Mouse (Mus musculus) c-Kit-positive CD71-negative TER-119-negative erythroid progenitor cells, embryonic 14.5 days (primary cell): ENCODE results near the gene Fgfr3.

Experiments used
- DNase-seq: peaks from one replicate; pipeline ENCODE4 v3.0.0-alpha.2; 2013; ENCODE audit warnings: low read depth

The Fgfr3 gene

DNA sequence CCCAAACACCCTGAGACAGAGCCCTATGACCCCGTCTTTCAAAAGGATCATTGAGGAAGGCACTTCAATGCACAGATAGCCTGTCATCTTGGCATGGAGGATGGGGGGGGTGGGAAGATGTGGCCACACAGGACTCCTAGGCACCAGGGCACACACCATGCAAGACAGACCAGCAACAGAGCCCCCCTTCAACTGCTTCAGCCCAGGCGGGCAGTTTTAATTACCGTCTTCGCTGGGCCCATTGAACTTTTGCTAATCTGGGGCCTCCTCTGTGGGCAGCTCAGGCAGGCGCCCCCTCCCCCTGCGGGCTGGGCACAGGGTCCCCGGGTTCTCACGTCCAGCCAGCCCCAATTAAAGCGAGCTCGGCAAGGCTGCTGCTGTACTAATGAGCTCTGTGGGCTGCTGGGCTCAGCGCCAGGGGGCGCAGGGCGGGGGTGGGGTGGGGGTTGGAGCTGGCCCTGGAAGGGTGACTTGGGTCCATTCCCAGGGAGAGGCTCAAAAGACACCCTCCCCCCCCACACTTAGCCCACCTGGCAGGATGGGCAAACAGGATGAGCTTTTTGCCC, 23.4 kb upstream of the Fgfr3 start:
- DNase-seq = no peak

DNA sequence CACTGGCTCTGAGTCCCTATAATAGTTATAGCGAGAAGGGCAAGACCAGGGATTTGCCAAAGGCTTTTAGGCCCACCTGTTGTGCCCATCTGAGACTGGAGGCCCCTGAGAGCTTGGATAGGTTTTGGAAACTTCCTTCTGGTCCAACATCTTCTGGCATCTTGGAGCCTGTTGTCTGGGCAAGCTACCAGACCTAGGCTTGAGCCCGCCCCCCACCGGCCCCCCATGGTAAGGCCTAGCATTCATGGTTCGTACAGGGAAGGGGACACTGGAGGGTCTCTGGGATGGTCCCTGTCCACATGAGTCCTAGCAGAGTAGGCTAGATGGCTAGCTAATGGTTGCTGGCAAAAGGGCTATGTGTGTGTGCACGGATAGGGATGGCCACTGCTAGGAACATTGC, 22.8 kb upstream of the Fgfr3 start:
- no peak for DNase-seq

DNA sequence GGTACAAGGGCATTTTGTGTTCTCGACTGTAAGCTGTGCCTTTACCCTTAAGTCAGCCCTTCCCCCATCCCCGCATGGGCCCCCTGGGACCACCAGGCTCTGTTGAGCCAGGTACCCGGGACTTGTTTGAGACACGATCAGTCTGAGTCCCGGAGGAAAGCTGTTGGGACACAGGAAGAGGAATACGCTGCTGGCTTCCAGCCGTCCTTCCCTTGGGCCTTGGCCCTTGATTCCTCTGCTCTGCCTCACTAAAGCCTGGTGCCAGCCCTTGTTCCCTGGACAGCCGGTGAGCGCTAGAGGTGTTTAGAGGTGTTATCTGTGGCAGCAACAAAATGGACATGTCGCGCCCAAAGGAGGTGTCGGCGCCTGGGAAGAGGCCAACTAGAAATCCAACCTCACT, 21.5 kb upstream of the Fgfr3 start:
- no peak for DNase-seq

DNA sequence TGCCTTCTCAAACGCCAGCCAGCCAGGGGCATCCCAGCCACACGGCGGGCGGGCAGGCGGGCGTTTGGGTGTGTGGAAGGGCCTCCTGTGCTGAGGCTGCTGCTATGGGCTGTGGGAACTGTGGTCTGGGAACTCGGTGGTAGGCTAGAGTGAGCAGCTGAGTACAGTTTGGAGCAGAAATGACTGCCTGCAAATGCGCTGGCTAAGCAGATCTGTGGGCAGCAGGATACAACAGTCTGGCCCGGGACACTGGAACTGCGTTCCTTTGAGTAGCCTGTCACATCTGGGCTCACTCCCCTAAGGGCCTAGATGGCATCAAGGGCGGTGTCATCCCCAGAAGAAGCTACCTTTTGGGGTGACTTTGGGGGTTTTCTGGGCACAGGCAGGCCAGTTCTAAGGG, 19.6 kb upstream of the Fgfr3 start:
- no peak for DNase-seq

DNA sequence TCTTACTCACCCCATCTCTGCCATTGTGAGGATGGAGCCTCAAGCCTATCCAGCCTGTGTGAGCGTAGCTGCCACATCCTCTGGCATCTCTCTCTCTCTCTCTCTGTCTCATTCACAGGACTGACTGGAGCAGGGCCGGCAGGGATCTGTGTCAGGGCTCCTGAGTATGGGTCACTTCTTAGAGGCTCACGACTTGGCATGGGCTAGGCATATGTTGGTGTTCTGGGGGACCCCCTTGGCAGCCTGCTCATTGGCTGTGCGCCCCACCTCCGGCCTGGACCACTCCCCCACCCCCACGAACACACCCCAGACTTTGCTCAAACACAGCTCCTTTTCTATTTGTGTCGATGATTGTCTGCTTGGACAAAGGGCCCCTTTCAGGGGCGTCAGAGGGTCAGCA, 17.5 kb upstream of the Fgfr3 start:
- no peak for DNase-seq

DNA sequence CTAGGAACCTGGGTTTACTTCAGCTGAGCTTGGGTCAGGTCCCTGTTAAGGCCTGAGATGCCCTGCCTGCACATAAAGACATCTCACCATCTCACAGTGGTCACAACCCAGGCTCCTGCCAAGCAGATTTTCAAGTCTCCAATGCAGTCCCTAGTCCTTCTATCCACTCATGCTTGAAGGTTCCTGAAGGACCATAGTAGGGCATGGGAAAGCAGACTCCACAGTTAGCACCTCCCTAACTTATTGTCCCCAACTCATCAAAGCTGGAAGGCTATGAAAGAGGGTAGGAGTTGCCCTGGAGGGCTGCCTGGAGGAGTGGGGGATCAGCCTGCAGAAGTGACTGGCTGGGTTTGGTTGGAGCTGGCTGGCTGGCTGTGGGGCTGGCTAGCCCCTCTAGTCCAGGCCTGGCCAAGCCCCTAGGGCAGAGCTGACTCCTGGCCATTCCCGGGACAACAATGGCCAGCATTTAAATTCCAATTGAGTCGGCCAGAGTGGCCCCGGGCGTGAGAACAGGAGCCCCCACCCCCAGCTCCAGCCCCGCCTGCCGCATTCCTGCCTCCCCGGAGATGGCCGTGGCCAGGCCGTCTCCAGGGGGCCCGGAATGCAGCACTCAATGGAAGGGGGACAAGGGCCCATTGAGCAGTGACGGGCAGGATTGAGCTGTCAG, 16.4 kb upstream of the Fgfr3 start:
- DNase-seq = no peak

DNA sequence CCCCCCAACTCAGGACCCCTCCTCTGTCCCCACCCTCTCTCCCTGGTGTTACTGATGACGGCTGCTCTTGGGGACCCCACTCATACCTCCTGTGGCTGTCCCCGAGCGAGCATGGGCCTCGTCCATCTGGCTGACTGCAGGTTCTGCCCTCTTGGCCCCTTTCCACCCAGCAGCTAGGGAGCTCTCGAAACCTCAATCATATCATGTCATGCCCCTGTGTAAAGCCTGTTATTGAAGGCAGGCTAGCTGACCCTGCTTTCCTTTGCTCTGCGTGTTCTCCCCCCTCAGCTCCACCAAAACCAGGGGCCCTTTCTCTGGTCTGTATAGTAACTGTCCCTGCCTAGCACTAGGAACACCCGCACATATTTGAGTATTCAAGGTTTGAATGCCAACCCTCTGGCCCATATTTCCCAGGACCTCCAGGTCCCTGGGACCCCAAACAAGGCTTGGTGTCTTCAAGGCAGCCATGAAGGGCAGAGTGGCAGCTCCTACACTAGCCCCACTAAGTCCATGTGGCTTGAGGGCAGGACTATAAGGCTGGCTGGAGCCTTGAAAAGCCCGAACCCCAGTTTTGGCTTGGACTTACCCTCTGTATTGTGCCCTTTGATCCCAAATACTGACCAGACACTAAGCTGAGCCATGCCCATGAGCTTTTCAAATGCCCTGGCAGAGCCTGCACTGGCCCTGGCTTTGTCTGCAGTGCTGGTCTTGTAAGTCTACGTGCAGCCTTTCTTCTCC, 15.7 kb upstream of the Fgfr3 start:
- no peak for DNase-seq

DNA sequence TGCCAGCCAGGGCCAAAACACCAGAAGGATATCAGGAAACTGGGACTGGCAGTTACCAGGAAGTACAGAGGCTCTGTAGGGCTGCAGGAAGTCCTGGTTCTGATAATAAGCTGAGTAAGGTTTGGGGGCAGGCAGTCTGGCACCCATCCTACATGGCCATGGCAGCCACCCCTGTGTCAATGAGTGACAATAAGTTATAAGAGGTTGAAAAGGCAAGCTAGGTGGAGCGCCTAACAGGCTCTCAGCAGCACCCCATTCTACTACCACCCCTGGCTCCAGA, 15.2 kb upstream of the Fgfr3 start:
- DNase-seq = no peak

DNA sequence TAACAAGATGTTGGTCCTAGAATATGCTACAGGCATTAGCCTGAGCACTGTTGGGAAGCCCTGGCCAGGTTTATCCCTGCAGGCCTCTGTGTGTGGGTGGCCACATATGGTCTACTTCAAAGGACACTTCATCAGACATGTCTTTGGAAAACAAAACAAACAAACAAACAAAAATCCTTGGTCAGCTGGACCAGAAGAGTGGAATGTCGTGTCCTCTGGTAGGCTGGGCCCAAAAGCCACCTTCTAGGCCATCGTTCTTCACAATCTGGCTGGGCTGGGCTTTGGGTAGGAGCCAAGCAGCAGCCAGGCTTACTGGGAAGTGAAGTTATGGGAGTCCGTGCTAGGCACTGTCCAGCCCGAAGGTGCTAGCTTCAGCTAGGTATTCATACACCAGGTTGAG, 14.3 kb upstream of the Fgfr3 start:
- DNase-seq = no peak

DNA sequence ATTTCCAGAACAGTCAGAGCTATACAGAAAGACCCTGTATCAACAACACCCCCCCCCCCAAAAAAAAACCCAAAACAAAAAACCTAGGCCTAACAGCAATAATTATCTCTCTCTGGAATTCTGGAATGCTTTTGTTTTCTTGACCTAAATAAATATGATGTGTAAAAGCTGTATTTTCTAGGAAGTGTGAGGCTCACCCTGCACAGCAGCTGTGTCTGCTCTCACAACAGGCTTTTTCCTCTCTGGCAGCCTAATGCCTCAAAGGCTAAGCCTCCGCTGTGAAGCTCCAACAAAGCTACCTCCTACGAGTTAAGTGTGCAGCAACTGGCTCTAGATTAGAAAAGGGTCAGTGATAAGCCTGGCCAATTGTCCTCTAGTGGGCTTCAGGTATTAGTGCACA, 12.4 kb upstream of the Fgfr3 start:
- DNase-seq = no peak

DNA sequence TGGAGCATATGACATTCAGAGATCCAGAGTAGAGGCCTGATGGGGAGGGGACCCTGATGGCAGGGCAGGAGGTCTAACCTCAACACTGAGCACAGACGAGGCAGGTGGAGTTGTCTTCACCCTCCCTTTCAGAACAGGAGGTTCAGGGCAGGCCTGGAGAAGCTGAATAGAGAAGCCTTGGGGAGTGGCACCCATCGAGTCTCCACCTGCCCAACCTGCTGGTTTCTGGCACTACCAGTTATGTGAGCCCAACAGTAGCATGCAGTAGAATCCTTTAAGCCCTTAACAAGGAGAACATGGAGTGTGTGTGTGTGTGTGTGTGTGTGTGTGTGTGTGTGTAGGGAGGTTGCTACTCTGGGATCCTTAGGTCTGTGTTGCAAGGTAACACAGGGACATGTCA, 8.9 kb upstream of the Fgfr3 start:
- no peak for DNase-seq

DNA sequence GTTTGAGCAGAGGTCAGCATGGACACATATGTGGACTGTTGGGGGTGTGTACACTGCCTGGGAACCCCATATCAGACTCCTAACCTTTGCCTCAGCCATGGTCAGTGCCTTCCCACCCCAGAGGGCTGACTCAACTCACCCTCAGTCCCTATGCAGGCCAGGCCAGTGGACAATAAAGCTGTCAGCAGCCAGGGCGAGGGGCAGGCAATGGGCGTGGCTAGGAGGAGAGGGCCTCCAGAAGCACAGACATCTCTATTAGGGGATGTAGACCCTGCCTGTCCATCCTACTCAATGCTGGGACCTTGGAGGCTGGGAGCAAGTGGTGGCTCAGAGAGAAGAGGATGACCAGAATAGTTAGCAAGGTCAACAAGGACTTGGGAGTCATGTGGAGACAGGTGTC, 6.3 kb upstream of the Fgfr3 start:
- no peak for DNase-seq

DNA sequence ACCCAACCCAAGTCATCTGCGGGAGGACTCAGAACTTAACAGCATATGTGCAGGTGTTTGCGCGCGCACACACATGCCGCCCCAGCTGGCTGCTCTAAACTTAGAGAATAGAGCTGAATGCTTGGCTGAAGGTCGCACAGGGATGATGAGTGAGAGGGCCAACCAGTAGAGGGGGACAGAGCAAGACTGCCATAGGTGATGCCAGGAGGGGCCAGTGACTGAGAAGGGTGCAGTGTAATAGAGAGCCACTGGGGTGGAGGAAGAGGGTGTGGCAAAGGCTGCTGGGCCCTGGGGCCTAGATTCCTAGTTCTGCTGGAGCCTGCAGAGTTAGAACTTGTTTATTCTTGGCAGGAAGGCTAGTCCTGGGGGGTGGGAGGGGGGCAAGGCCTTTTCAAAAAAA, 5.0 kb upstream of the Fgfr3 start:
- DNase-seq = no peak

DNA sequence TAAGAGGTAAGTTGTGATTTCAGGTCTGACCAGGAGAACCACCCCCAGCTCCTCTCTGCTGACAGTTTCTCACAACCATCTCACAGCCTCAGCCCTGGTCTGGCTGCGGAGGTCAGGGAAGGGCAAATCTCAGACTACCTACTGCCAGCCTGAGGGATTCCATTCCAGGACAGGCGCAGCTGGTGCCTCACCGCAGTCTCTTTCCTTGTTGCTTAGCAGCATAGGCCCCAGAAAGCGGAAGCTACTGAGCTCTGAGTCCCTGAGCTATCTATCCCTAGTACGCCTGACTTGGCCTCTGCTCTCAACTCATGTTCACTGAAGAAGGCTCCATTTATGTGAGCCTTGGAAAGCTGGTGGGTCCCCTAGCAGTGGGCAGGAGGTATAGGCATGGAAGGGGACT, 3.0 kb upstream of the Fgfr3 start:
- DNase-seq = no peak

DNA sequence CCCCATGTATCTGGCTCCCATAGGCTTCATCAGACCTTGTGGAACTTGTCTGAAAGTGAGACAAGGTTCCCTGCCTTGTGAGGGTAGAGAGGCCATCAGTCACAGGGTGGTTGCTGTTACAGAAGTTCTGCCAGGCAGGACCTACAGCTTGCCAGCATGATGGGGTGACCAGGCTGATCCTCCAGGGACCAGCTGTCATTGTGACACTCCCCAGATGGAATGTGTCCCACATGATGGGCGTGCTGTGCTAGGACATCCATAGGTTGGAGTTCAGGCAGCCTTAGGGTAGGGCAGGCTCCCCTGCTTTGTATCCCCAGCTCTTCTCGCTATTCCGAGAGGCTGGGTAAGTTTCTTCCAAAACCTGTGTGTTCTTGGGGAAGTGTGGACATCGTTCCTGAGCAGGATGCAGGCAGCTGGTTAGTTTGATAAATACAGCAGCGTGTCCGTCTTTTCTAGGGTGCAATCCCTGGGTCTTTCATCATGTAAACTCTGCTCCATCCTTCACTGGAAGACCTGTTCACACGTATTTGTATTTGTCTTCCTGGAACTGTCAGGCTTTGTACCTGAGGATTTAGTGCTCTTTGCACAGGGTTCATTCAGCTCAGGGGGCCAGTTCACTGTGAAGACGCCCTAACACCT, 503 bp upstream of the Fgfr3 start:
- DNase-seq = no peak

DNA sequence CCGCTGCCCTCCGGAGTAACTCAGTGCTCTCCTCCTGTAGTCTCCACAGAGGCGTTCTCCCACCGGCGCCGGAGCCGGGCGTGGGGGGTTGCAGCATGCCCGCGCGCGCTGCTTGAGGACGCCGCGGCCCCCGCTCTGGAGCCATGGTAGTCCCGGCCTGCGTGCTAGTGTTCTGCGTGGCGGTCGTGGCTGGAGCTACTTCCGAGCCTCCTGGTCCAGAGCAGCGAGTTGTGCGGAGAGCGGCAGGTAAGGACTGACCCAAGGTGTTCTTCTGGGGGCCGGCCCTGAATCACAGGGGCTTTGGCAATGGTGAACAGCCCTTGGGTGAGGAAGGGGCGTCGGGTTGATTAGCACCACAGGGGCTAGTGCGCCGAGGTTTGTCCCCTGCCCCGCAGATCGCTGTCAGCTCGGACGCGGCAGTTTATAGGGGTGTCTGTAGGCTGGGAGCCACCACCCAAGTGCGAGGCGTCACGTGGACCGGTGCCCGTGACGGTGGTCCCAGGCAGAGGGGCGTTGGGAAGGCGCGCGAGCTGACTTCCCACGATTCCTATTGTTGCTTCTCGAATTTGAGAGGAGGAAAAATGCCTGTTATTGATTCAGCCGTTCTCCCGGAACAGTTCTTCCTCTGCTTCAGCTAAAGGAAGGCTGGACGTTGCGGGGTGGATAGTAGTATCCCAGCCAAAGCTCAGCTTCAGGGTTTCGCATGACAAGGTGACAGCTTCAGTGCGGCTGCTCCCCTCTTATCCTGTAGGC, 968 bp downstream of the Fgfr3 start:
- no peak for DNase-seq

DNA sequence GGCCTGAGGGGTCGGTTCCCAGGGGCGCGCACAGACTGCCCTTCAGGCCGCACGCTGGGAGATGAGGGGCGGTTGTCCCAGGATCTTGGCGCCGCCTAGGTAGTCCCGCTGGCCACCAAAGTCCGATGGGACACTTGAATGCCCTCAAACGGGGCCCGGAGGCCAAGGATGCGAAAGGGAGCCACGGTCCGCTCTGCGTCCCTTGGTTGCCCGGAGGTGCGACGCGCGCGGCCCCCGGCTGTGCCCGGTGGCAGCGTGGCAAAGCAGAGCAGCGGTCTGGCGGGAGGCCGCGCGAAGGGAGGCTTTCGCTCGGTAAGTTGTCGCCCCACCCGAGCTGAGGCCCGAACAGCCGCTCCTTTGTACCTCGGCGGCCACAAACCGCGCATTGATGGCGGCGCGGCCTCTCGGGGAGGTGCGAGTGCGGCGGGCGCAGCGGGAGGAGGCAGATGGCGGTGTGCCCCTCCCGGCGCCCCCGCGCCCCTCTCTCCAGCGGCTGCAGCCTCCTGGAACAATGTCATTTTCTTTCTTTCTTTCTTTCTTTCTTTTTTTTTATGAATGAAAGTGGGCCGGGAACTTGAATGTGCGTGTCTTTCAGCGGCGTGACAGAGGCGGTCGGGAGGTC, 1.7 kb downstream of the Fgfr3 start:
- DNase-seq = no peak

DNA sequence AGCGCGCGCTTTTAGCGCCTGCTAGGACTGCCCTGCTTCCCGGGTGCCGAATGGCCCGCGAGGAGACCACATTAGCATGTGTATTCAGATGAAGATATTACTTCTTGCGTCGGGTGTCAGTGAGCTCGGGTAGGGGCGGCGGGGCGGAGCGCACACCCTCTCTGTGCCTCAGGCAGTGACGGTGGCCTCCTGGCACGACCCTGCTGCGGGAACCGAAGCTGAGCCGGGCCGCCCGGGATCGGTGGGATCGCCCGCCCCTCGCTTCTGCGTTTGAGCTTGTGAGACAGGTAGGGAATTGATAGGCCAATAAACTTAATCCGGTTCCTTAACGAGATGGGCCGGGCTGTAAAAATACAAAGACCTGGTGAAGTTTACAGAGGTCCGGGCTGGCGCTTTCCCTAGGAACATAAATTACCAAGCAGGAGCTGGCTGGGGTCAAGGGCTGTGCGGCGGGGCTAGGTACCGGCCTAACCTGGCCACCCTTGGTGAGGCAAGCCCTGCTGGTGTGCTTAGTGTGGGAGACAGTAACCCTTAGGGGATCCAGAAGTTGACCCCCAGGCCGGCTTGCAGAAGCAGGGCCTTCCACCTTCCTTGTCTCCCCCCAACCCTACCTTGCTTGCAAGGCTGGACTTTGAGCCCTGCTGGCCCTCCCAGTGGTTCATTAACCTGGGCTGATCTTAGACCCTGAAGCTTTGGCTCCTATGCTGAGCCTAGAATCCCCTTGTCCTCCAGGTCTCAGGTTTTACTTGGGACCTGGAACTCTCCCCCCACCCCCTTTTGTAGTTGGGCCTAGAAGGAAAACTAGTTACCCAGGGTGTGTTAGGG, 2.4 kb downstream of the Fgfr3 start:
- no peak for DNase-seq

DNA sequence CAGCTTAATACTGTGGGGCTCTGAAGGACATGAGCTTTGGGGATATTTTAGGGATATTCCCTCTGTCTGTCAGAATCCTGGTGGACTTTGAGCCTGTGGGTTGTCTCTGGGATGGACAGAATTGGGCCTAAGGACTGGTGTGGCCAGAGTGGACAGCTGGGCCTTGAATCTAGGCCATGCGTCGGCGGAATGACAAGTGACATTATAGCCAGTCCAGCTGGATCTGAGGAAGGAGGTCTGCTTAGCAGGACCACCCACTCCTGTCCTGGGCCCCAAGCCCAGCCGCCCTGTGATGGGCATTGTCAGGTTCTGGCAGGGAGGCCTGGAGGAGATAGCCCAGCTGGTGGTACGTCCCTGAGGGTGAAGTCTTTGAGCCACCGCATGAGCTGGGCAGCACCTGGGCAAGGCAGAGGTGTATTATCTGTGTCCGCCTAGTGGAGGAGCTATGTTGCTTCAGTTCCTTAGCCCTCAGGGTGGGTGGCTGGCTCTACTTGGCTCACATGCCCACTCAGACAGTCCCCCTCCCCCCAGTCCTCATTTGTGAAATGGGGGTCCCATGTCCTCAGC, 4.7 kb downstream of the Fgfr3 start:
- DNase-seq = no peak

DNA sequence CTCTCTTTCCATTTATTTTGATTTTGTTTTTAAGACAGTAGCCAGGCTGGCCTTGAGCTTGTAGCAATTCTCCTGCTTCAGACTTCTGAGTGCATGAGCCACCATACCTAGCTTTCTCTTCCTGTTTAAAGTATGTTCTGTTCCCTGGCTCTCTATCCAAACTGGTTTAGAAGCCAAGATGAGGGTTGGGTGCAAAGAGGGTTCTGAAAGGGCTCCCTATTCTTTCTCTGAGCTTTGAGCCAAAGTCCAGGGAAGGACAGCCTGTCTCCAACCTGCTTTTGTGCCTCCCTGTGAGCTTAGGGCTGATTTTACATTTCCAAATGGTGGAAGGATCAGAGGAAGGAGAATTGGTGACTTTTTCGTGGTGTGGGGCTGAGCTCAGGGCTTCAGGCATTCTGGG, 5.4 kb downstream of the Fgfr3 start:
- no peak for DNase-seq

DNA sequence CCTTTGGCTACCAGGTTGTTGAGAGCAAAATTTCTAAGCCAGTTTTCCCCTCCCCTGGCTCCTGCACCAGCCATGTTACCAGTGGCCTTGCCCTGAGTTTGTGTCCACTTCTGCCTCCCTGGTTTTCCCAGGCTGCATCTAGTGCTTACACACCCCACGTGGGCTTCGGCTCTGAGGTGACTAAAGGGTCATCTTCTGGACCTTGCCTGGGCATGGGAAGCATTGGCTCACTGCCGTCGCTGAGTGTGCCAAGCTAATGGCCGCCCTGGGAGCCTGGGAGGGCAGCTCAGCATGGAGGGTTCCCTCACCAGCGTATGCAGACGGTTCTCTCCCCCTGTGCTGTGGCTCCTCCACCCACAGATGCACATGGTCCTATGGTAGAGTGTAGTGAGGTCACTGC, 7.4 kb downstream of the Fgfr3 start:
- no peak for DNase-seq
